ENCODE assay signal across 8 mouse cellular contexts in the genomic region with DNA sequence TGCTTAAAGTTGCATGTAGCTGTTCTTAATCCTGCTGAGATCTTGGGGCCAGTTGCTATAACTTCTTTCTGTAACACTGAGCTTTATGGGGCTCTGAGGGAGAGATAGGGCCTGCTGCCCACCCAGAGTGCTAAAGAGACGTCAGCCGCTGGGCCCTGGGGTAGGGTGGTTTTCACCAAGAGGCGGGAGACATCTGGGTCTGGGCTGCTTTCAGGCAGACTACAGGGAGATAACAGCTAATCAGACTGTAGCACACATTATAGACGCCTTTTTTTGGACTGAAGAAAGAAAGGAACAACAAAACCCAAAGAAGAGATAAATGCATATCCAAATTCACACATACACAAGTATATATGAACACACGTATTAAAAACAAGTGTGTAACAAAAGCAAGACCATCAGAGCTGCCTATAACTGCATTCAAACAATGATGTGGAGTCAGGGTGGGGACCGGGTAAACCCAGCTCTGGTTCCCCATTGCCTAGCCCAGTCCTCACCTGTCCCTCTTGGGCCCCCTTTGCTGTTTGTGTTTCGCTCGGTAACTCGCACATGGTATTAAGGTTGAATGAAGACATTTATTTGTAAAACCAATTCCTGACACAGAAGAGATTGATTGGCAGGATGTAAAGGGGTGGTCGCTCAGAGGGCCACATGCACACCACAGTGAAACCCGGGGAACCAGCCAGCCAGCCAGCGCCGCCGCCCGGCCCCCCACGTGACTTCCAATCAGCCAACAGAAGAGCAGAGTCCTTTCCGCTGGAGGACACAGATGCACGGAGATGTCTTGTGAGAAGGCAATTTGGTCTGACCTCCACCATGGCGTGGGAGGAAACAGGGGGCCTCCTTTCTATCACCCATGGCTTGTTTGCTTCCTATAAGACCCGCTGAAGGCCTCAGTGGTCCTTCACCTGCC. TPM values are rescaled to one million over a fixed set of nuclear protein-coding genes. Genes with fewer than 3 reads are reported as not detected.
DNase-seq lines count a peak whose midpoint lies in the region; ATAC-seq and TF ChIP-seq lines count a peak whose summit lies in the region.

No protein-coding gene starts in this region.

- peaks cover 45% of the 10 kb centered on the region for H3K4me1 ChIP-seq in lung, embryonic 15.5 days
- no peaks in the 10 kb centered on the region for H3K4me1 ChIP-seq in hindbrain, postnatal 0 days (ENCODE audit: insufficient read depth, low read length)
- H3K4me1 ChIP-seq in liver, embryonic 13.5 days (replicated peaks), result peaks cover 94% of the 10 kb centered on the region
- H3K4me1 ChIP-seq in neural tube, embryonic 15.5 days, result peaks cover 26% of the 10 kb centered on the region

- peak; percentile 75 for ATAC-seq in lung, embryonic 15.5 days (ENCODE audit: borderline replicate concordance, extremely low read depth, low FRiP score, low TSS enrichment)
- ATAC-seq in hindbrain, postnatal 0 days, result peak; percentile 84
- peak; percentile 90 for ATAC-seq in liver, embryonic 13.5 days (ENCODE audit: low read depth)
- peak; percentile 53 for ATAC-seq in neural tube, embryonic 15.5 days (ENCODE audit: low FRiP score)
- no peak for ATAC-seq in inflammation-experienced regulatory T-cells, adult 6 months

- peak overlapping the region; percentile 51 for H3K4me2 ChIP-seq in lung, embryonic 15.5 days
- peak overlapping the region; percentile 30 for H3K4me2 ChIP-seq in hindbrain, postnatal 0 days (ENCODE audit: low read depth, low read length)
- H3K4me2 ChIP-seq in liver, embryonic 13.5 days, result peak overlapping the region; percentile 92
- H3K4me2 ChIP-seq in neural tube, embryonic 15.5 days, result peak overlapping the region; percentile 47

- DNase-seq in lung, postnatal 36 days, result no peak
- peak; percentile 80 for DNase-seq in embryo, embryonic 11 days
- DNase-seq in hindbrain, postnatal 0 days (ENCODE audit: low spot score), result peak; percentile 55
- peak; percentile 91 for DNase-seq in liver, embryonic 13.5 days
- DNase-seq in frontal cortex, postnatal 10 days (ENCODE audit: low spot score in 2 of 2), result no peak

- TF ChIP-seq CTCF in hindbrain, postnatal 0 days (IDR thresholded peaks at IDR 0.05; ENCODE audit: low read depth), result no peak

- no peaks in the 10 kb centered on the region for H3K36me3 ChIP-seq in lung, embryonic 15.5 days
- no peaks in the 10 kb centered on the region for H3K36me3 ChIP-seq in hindbrain, postnatal 0 days (ENCODE audit: insufficient read depth, low read length)
- no peaks in the 10 kb centered on the region for H3K36me3 ChIP-seq in liver, embryonic 13.5 days
- no peaks in the 10 kb centered on the region for H3K36me3 ChIP-seq in neural tube, embryonic 15.5 days

- 43% methylated on average over 20 of the region's 20 CpGs for WGBS in lung, embryonic 15.5 days
- WGBS in hindbrain, postnatal 0 days, result 36% methylated on average over 20 of the region's 20 CpGs
- 4% methylated on average over 20 of the region's 20 CpGs for WGBS in liver, embryonic 13.5 days (ENCODE audit: insufficient replicate concordance)
- 47% methylated on average over 20 of the region's 20 CpGs for WGBS in neural tube, embryonic 15.5 days

- H3K27me3 ChIP-seq in lung, embryonic 15.5 days, result no peaks in the 10 kb centered on the region
- H3K27me3 ChIP-seq in hindbrain, postnatal 0 days (ENCODE audit: insufficient read depth, low read length), result no peaks in the 10 kb centered on the region
- H3K27me3 ChIP-seq in liver, embryonic 13.5 days, result no peaks in the 10 kb centered on the region
- no peaks in the 10 kb centered on the region for H3K27me3 ChIP-seq in neural tube, embryonic 15.5 days (replicated peaks)

- H3K4me3 ChIP-seq in lung, embryonic 15.5 days, result 0 out of 2 replicates have a peak overlapping the region, but pooled peaks have one; percentile 3
- H3K4me3 ChIP-seq in hindbrain, postnatal 0 days (ENCODE audit: low read length), result no peak overlapping the region
- H3K4me3 ChIP-seq in liver, embryonic 13.5 days (replicated peaks), result peak overlapping the region; percentile 65
- H3K4me3 ChIP-seq in neural tube, embryonic 15.5 days (replicated peaks), result 0 out of 2 replicates have a peak overlapping the region, but pooled peaks have one; percentile 6

- H3K27ac ChIP-seq in lung, embryonic 15.5 days, result no peak overlapping the region; the same call in 1 of the 2 replicates
- peak overlapping the region; percentile 69 for H3K27ac ChIP-seq in hindbrain, postnatal 0 days
- peak overlapping the region; percentile 99 for H3K27ac ChIP-seq in liver, embryonic 13.5 days
- peak overlapping the region; percentile 60 for H3K27ac ChIP-seq in neural tube, embryonic 15.5 days (replicated peaks)

- H3K9me3 ChIP-seq in lung, embryonic 15.5 days, result no peaks in the 10 kb centered on the region
- no peaks in the 10 kb centered on the region for H3K9me3 ChIP-seq in hindbrain, postnatal 0 days (ENCODE audit: low read length)
- no peaks in the 10 kb centered on the region for H3K9me3 ChIP-seq in liver, embryonic 13.5 days (replicated peaks)
- no peaks in the 10 kb centered on the region for H3K9me3 ChIP-seq in neural tube, embryonic 15.5 days (replicated peaks)

- 0 out of 2 replicates have a peak overlapping the region, but pooled peaks have one; percentile 6 for H3K9ac ChIP-seq in lung, embryonic 15.5 days
- no peak overlapping the region for H3K9ac ChIP-seq in hindbrain, postnatal 0 days (replicated peaks; ENCODE audit: low read length)
- peak overlapping the region; percentile 86 for H3K9ac ChIP-seq in liver, embryonic 13.5 days
- H3K9ac ChIP-seq in neural tube, embryonic 15.5 days (replicated peaks), result no peak overlapping the region

RNA-seq across cellular contexts. Expression of gene Serp2, which starts 24.2 kb away (rescaled TPM):
- polyA plus RNA-seq in lung, embryonic 15.5 days (2015; fragmentation: Nextera tagmentation; extraction: Ambion mirVana), result 5.3 TPM in 2 replicates
- total RNA-seq in hindbrain, postnatal 0 days (2014; rRNA removed), result 125 and 187 TPM in 2 replicates
- polyA plus RNA-seq in hindbrain, postnatal 0 days (2015; fragmentation: Nextera tagmentation; extraction: Ambion mirVana), result 243 and 245 TPM in 2 replicates
- 1.3 and 1.4 TPM in 2 replicates for polyA plus RNA-seq in liver, embryonic 13.5 days (2015; fragmentation: Nextera tagmentation; extraction: Ambion mirVana)
- 207 and 245 TPM in 2 replicates for polyA plus RNA-seq in neural tube, embryonic 15.5 days (2015; fragmentation: Nextera tagmentation; extraction: Ambion mirVana)
- polyA plus RNA-seq in inflammation-experienced regulatory T-cells, adult 6 months (2017; shearing (Covaris generic)), result 10 to 100 TPM in 1 of 3 experiments, 1 to 10 TPM in 2; 1.5 to 11.1 (median 2.5) TPM

Comparison
In these comparisons a context has a peak if more than half of its experiments do, and no peak if none do; other contexts are left out.
1. H3K4me2 ChIP-seq: peak in every context shown above with its lines; median percentile 92 in liver, embryonic 13.5 days; 51 in lung, embryonic 15.5 days; 47 in neural tube, embryonic 15.5 days; 30 in hindbrain, postnatal 0 days.
2. H3K9ac ChIP-seq: peak in lung, embryonic 15.5 days (single experiment) and liver, embryonic 13.5 days (single experiment); none in hindbrain, postnatal 0 days (single experiment) and neural tube, embryonic 15.5 days (single experiment).
3. DNase-seq: peak in embryo, embryonic 11 days (single experiment), hindbrain, postnatal 0 days (single experiment) and liver, embryonic 13.5 days (single experiment); none in lung, postnatal 36 days (single experiment) and frontal cortex, postnatal 10 days (0 of 2).
4. RNA of gene Serp2, which starts 24.2 kb away (polyA plus RNA-seq): 207 to 245 TPM in neural tube, embryonic 15.5 days and 243 to 245 TPM in hindbrain, postnatal 0 days; 5.3 TPM in lung, embryonic 15.5 days, 1.5 to 11.1 TPM in inflammation-experienced regulatory T-cells, adult 6 months and 1.3 to 1.4 TPM in liver, embryonic 13.5 days; every median in the first group is over 10 times any median in the second.